Comparison of ENCODE assay signal across 7 mouse cellular contexts in genomic region chr17:46084091-46084501, GRCm38 (mm10). TPM values are rescaled to one million over a fixed set of nuclear protein-coding genes. Genes with fewer than 3 reads are reported as not detected.
DNase-seq lines count a peak whose midpoint lies in the region; ATAC-seq and TF ChIP-seq lines count a peak whose summit lies in the region.

No protein-coding gene starts in this region.

- peak overlapping the region; percentile 59 for H3K4me2 ChIP-seq in heart, embryonic 11.5 days
- peak overlapping the region; percentile 21; the same call in 1 of the 2 replicates for H3K4me2 ChIP-seq in midbrain, embryonic 12.5 days (replicated peaks)
- H3K4me2 ChIP-seq in stomach, postnatal 0 days (replicated peaks; ENCODE audit: low read depth), result peak overlapping the region; percentile 42

- ATAC-seq in heart, embryonic 11.5 days (replicated peaks; ENCODE audit: insufficient number of reproducible peaks, low FRiP score, low TSS enrichment), result peak; percentile 74
- peak; percentile 78 for ATAC-seq in midbrain, embryonic 12.5 days (ENCODE audit: low FRiP score, low read depth)
- ATAC-seq in stomach, postnatal 0 days (ENCODE audit: low FRiP score, low TSS enrichment), result peak; percentile 55; the same call in 1 of the 2 replicates

- TF ChIP-seq EP300 in stomach, postnatal 0 days (optimal IDR thresholded peaks at IDR 0.05), result no peak

- peak; percentile 79 to 84 for DNase-seq in adrenal gland, postnatal 36 days
- DNase-seq in forebrain, embryonic 10.5 days (ENCODE audit: extremely low spot score, low spot score), result no peak
- peak; percentile 55 for DNase-seq in kidney, adult 9 months
- DNase-seq in left cerebral cortex, postnatal 4 days, result peak; percentile 99
- peak; percentile 77 for DNase-seq in stomach, postnatal 0 days (ENCODE audit: low spot score)

- peak overlapping the region; percentile 40; the same call in 1 of the 2 replicates for H3K9ac ChIP-seq in heart, embryonic 11.5 days (ENCODE audit: low read depth, low read length)
- 0 out of 2 replicates have a peak overlapping the region, but pooled peaks have one; percentile 17 for H3K9ac ChIP-seq in midbrain, embryonic 12.5 days (replicated peaks)
- peak overlapping the region; percentile 1; the same call in 1 of the 2 replicates for H3K9ac ChIP-seq in stomach, postnatal 0 days (ENCODE audit: low read length)

- intact Hi-C loops in left cerebral cortex, postnatal 4 days (cut with DNase I), result no loop called here

- peaks cover 53% of the 10 kb centered on the region for H3K4me1 ChIP-seq in forebrain, embryonic 10.5 days
- H3K4me1 ChIP-seq in heart, embryonic 11.5 days (ENCODE audit: control insufficient read depth, insufficient read depth, low read length), result peaks cover 30% of the 10 kb centered on the region
- H3K4me1 ChIP-seq in midbrain, embryonic 12.5 days, result peaks cover 20% of the 10 kb centered on the region
- H3K4me1 ChIP-seq in stomach, postnatal 0 days (replicated peaks; ENCODE audit: control insufficient read depth, insufficient read depth), result peaks cover 5% of the 10 kb centered on the region; the same call in 1 of the 2 replicates

- H3K4me3 ChIP-seq in forebrain, embryonic 10.5 days, result peak overlapping the region; percentile 20; the same call in 1 of the 2 replicates
- H3K4me3 ChIP-seq in heart, embryonic 11.5 days (ENCODE audit: low read depth, low read length), result 0 out of 2 replicates have a peak overlapping the region, but pooled peaks have one; percentile 6
- H3K4me3 ChIP-seq in midbrain, embryonic 12.5 days, result no peak overlapping the region
- H3K4me3 ChIP-seq in stomach, postnatal 0 days (ENCODE audit: low read depth, low read length), result peak overlapping the region; percentile 2; the same call in 1 of the 2 replicates

- 34% methylated on average over 10 of the region's 10 CpGs for WGBS in forebrain, embryonic 10.5 days
- WGBS in heart, embryonic 11.5 days (ENCODE audit: insufficient replicate concordance), result 10% methylated on average over 10 of the region's 10 CpGs
- WGBS in midbrain, embryonic 12.5 days, result 17% methylated on average over 10 of the region's 10 CpGs
- WGBS in stomach, postnatal 0 days, result 6% methylated on average over 10 of the region's 10 CpGs

- no peaks in the 10 kb centered on the region for H3K36me3 ChIP-seq in forebrain, embryonic 10.5 days (replicated peaks)
- no peaks in the 10 kb centered on the region for H3K36me3 ChIP-seq in heart, embryonic 11.5 days (ENCODE audit: control insufficient read depth, insufficient read depth, low read length)
- H3K36me3 ChIP-seq in midbrain, embryonic 12.5 days, result no peaks in the 10 kb centered on the region
- no peaks in the 10 kb centered on the region for H3K36me3 ChIP-seq in stomach, postnatal 0 days (ENCODE audit: control insufficient read depth, insufficient read depth, low read length)

- H3K27me3 ChIP-seq in forebrain, embryonic 10.5 days (ENCODE audit: poor library complexity, severe bottlenecking), result no peaks in the 10 kb centered on the region
- H3K27me3 ChIP-seq in heart, embryonic 11.5 days (ENCODE audit: control insufficient read depth, insufficient read depth, low read length), result 0 out of 2 replicates have a peak, but pooled peaks cover 4% of the 10 kb centered on the region
- no peaks in the 10 kb centered on the region for H3K27me3 ChIP-seq in midbrain, embryonic 12.5 days
- no peaks in the 10 kb centered on the region for H3K27me3 ChIP-seq in stomach, postnatal 0 days (ENCODE audit: control insufficient read depth, insufficient read depth, low read length)

- H3K27ac ChIP-seq in forebrain, embryonic 10.5 days, result peak overlapping the region; percentile 74
- peak overlapping the region; percentile 63 for H3K27ac ChIP-seq in heart, embryonic 11.5 days (ENCODE audit: low read depth, low read length)
- peak overlapping the region; percentile 36 for H3K27ac ChIP-seq in midbrain, embryonic 12.5 days (replicated peaks)
- H3K27ac ChIP-seq in stomach, postnatal 0 days (replicated peaks), result peak overlapping the region; percentile 56; the same call in 1 of the 2 replicates

- H3K9me3 ChIP-seq in forebrain, embryonic 10.5 days, result peaks cover under 1% of the 10 kb centered on the region; the same call in 1 of the 2 replicates
- no peaks in the 10 kb centered on the region for H3K9me3 ChIP-seq in heart, embryonic 11.5 days (replicated peaks; ENCODE audit: control insufficient read depth, low read length)
- no peaks in the 10 kb centered on the region for H3K9me3 ChIP-seq in midbrain, embryonic 12.5 days
- H3K9me3 ChIP-seq in stomach, postnatal 0 days (ENCODE audit: control insufficient read depth, low read length), result no peaks in the 10 kb centered on the region

- TF ChIP-seq CTCF in stomach, postnatal 0 days (IDR thresholded peaks at IDR 0.05; ENCODE audit: low read depth), result peak; percentile 7; the same call in 1 of the 2 replicates

RNA-seq across cellular contexts. Expression of gene Mrps18a, which starts 26.7 kb away (rescaled TPM):
- 100 to 1,000 TPM in 1 of 2 experiments, 10 to 100 TPM in 1; 99.1 to 106 TPM for total RNA-seq in adrenal gland, postnatal 36 days (2021)
- polyA plus RNA-seq in forebrain, embryonic 10.5 days (2016; fragmentation: Nextera tagmentation; extraction: Ambion mirVana), result 152 and 154 TPM in 2 replicates
- polyA plus RNA-seq in heart, embryonic 11.5 days (2014; fragmentation: Nextera tagmentation; extraction: Ambion mirVana), result 118 and 123 TPM in 2 replicates
- total RNA-seq in left cerebral cortex, postnatal 4 days (2021), result 10 to 100 TPM; 75.8 to 78.3 TPM
- polyA plus RNA-seq in midbrain, embryonic 12.5 days (2016; fragmentation: Nextera tagmentation; extraction: Ambion mirVana), result 123 and 124 TPM in 2 replicates
- 94.9 and 99.0 TPM in 2 replicates for polyA plus RNA-seq in stomach, postnatal 0 days (2015; fragmentation: Nextera tagmentation; extraction: Ambion mirVana)

RNA-seq across cellular contexts. Expression of gene Vegfa, which starts 51.9 kb away (rescaled TPM):
- 100 to 1,000 TPM; 330 to 830 TPM for total RNA-seq in adrenal gland, postnatal 36 days (2021)
- polyA plus RNA-seq in forebrain, embryonic 10.5 days (2016; fragmentation: Nextera tagmentation; extraction: Ambion mirVana), result 2.4 and 2.5 TPM in 2 replicates
- 4.9 and 7.4 TPM in 2 replicates for polyA plus RNA-seq in heart, embryonic 11.5 days (2014; fragmentation: Nextera tagmentation; extraction: Ambion mirVana)
- total RNA-seq in left cerebral cortex, postnatal 4 days (2021), result 10 to 100 TPM; 77.7 to 94.5 TPM
- 3.4 and 4.0 TPM in 2 replicates for polyA plus RNA-seq in midbrain, embryonic 12.5 days (2016; fragmentation: Nextera tagmentation; extraction: Ambion mirVana)
- 2.4 and 3.1 TPM in 2 replicates for polyA plus RNA-seq in stomach, postnatal 0 days (2015; fragmentation: Nextera tagmentation; extraction: Ambion mirVana)

RNA-seq across cellular contexts. Expression of gene Rsph9, which starts 59.9 kb away (rescaled TPM):
- total RNA-seq in adrenal gland, postnatal 36 days (2021), result 10 to 100 TPM in 1 of 2 experiments, 1 to 10 TPM in 1; 7.9 to 12.8 TPM
- 8.9 and 11.3 TPM in 2 replicates for polyA plus RNA-seq in forebrain, embryonic 10.5 days (2016; fragmentation: Nextera tagmentation; extraction: Ambion mirVana)
- 6.1 and 6.7 TPM in 2 replicates for polyA plus RNA-seq in heart, embryonic 11.5 days (2014; fragmentation: Nextera tagmentation; extraction: Ambion mirVana)
- total RNA-seq in left cerebral cortex, postnatal 4 days (2021), result 10 to 100 TPM; 40.0 to 43.8 TPM
- polyA plus RNA-seq in midbrain, embryonic 12.5 days (2016; fragmentation: Nextera tagmentation; extraction: Ambion mirVana), result 15.3 and 17.0 TPM in 2 replicates
- 13.1 and 13.6 TPM in 2 replicates for polyA plus RNA-seq in stomach, postnatal 0 days (2015; fragmentation: Nextera tagmentation; extraction: Ambion mirVana)
